Mouse (Mus musculus) layer of hippocampus, adult 18-20 months (tissue): ENCODE measurements around the gene Nubpl. TPM values are rescaled to one million over a fixed set of nuclear protein-coding genes. Genes with fewer than 3 reads are reported as not detected.

Experiments
- DNase-seq, 2 experiments: peaks; one replicate each; pipeline ENCODE4 v3.0.0; 2022; ENCODE audit warnings: low spot score in 2 of 2
- total RNA-seq, 2 experiments: library from RNA; stranded (reverse); gene quantifications; 2 replicates each; pipeline ENCODE4 v1.2.3; 2021

Gene Nubpl
- total RNA-seq, 2 experiments from 2014 or later = 5.4 TPM

DNA sequence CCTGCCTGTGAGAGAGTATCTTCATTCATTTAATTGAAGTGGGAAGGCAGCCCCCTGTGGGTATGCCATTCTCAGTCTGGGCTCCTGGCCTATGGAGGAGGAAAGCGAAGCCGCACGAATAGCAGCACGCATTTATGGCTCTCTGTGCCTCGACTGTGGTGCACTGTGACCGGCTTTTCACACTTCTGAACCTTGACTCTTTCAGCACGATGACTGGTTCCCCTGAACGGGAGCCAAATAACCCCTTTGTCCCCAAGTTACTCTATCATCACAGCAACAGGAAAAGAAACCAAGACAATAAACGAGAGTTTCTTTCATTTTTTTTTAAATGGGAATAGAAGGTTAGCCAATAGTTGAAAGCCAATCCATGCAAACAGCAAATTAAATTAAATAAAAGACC lies 220.9 kb downstream of the Nubpl start:
- DNase-seq = no peak

DNA sequence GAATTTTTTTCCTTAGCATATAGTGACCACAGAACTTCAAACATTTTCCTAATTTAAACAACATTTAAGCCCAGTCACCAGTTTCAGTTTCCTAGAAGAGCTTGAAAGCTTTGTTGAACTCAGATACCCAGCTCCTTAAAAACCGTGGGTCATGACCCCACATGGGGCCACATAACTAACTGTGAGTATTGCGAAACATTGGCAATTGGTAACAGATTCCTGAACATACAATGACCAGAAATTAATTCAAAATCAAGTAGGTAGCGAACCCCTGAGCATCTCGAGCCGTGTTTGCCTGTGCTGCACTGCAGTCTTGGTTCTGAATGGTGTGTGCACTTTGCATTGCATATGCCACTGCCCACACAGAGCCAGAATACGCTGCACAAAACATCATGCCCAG lies 221.6 kb downstream of the Nubpl start:
- DNase-seq = no peak

DNA sequence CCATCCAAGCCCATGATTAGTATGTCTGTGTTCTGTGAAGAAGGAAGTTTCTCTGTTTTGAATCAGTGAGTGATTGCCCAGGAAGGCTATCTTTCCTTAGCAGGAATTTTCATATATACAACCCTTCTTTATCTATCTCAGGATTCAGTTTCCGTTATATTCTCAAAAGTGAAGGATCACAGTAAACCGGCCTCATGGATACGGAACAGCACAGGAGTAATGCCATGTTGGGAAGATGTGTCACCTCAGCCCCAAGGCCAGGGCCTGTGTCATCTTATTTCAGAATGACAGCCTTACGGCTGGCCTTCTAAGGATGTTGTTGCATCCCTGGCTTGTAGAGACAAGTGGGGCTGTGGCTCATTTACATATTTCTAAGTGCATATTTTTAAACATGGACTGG lies 231.0 kb downstream of the Nubpl start:
- no peak for DNase-seq

DNA sequence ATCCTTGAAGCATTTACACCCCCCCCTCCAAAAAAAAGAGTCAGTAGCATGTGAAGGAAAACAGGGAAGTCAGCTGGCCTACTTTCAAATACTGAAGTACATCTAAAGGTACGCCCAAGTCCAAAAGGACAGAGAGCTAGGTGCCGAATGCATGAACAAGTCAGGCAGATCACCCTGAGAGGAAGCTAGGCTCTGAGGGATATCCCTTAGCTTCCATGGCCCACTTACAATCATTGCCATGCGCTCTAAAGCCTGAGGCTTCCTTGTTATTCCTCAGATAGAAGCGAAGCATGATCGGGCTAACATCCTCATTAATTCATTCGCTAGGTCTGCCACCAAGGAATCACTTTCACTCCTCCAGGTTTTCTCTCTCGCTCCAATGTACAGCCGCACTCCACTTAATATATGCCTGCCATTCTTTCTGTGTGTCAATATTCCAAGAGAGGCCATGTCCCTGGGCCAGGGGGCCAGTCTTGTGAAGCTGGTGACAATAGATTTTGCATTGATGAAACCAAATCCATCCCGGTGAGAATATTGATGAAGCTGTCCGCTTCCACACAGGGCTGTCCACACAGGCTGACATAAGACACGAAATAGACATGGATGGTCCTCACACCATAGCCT lies 237.7 kb downstream of the Nubpl start:
- no peak for DNase-seq

- no peak for DNase-seq
These were observed 240.7 kb downstream of the Nubpl start for GRCm38 (mm10) chr12:52338136-52338753.

DNA sequence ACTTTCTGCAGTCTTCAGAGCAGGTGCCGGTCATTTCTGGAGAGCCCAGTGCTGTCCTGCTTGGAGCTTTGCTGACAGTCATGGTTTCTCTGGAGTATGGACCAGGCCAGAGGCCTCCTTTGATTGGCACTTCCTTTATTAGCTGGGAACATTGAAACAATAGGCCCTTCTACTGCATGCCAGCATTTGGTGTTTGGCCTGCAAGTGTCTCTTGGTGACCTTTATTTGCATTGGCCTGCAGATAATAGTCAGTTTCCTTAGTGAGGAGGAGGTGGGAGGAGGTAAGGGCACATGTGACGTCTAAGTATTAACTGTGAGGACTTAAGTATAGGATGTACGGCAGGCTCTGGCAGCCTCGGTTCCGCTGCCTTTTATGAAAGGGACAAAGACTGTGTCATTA lies 249.1 kb downstream of the Nubpl start:
- DNase-seq = peak in 1 of 2 experiments; percentile 39

- DNase-seq = no peak
These were observed 252.7 kb downstream of the Nubpl start for GRCm38 (mm10) chr12:52350276-52350675.

DNA sequence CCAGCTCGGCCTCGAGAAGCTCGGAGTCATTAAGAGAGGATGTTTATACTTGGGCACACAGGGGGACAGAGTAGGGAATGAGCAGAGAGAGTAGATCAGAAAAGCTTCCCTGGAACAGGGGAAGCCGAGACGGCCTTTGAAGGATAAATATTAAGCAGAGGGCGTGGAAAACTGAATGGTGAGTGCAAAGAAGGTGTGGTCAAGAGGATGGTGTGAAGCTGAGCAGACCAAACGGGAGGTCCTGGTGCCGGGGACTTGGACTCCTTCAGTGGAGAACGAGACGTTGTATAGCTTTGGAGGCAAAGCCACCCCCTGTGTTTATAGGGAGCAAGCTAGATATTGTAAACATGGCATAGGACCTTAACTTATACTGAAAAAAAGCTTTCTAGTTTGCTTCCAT lies 261.9 kb downstream of the Nubpl start:
- DNase-seq = no peak

GRCm38 (mm10) chr12:52360136-52360535 lies 262.6 kb downstream of the Nubpl start:
- peak; percentile 13 to 58 for DNase-seq

- peak in 1 of 2 experiments; percentile 36 for DNase-seq
These were observed 263.7 kb downstream of the Nubpl start for GRCm38 (mm10) chr12:52361198-52361597.

Other genes starting within 250 kb of the Nubpl start
- gene Heatr5a, start 126.4 kb upstream of the Nubpl start, total RNA-seq = 1 to 10 TPM; 7.0 to 7.8 TPM
- gene Dtd2, start 91.2 kb upstream of the Nubpl start, total RNA-seq = 10 to 100 TPM; 10.2 to 10.8 TPM
- gene Gpr33, start 69.7 kb upstream of the Nubpl start, total RNA-seq = not detected